Mouse (Mus musculus) T-helper 1 cell (primary cell): ENCODE measurements around the gene Zkscan14.

Experiments
- in situ Hi-C: fragments of 300-600 bp; cut with MboI, MseI; formaldehyde crosslinking; loops from one replicate; pipeline ENCODE4 v1.15.1; 2025; ENCODE audit warnings: high pct_unique_total_duplicates

Gene Zkscan14

DNA sequence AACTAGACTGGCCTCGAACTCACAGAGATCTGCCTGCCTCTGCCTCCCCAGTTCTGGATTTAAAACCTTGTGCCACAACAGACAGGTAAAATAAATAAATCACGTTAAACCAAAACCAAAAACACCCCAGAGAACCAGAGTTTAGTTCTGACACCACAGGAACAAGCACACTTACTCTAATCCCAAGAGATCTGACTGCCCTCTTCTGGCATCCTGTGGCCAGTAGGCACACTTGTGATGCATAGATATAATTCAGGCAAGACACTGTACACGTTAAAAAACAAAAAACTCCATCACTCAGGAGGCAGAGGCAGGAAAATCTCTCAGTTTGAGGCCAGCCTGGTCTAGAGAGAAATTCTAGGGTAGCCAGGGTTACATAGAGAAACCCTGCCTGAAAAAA, 778 bp upstream of the Zkscan14 start:
- in situ Hi-C loops, result no loop called here

DNA sequence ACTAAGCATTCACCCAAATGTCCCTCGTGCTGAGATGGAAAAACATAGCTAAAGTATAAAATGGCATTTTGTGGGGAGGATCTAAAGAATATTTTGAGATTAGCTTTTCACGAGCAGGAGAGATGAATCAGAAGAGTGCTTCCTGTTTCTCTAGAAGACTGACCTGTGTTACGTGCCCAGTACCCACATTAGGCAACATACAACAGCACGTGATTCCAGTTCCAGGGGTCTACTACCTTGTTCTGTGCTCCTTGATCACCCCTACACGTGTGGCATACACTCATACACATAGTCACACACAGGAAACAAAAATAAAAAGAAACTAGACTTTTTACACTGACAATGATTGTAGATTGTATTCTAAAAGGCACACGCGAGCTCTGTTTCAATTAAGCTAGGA, 1.3 kb downstream of the Zkscan14 start:
- in situ Hi-C loops, result no loop called here

DNA sequence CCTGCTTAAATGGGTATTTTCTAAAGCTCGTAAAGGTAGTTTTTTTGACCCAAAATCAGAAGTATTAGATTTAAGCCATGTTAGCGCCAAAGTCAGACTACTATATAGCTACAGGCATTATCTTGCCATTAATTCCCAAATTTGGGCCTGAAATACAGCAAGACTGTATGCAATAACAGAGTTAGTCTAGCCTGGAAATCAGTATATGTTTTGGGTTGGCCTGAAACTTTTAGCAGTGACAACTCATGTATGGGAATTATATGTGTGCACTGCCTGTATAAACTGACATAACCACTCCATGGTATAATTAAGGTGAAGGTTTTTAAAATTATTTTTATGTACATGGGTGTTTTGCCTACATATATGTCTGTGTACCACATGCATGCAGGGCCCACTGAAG, 9.7 kb downstream of the Zkscan14 start, which contains the start of gene Atp5j2:
Gene Atp5j2 (minus strand): TSS at position 101 of the 400 bp plus-strand sequence.
- in situ Hi-C loops, result no loop called here

DNA sequence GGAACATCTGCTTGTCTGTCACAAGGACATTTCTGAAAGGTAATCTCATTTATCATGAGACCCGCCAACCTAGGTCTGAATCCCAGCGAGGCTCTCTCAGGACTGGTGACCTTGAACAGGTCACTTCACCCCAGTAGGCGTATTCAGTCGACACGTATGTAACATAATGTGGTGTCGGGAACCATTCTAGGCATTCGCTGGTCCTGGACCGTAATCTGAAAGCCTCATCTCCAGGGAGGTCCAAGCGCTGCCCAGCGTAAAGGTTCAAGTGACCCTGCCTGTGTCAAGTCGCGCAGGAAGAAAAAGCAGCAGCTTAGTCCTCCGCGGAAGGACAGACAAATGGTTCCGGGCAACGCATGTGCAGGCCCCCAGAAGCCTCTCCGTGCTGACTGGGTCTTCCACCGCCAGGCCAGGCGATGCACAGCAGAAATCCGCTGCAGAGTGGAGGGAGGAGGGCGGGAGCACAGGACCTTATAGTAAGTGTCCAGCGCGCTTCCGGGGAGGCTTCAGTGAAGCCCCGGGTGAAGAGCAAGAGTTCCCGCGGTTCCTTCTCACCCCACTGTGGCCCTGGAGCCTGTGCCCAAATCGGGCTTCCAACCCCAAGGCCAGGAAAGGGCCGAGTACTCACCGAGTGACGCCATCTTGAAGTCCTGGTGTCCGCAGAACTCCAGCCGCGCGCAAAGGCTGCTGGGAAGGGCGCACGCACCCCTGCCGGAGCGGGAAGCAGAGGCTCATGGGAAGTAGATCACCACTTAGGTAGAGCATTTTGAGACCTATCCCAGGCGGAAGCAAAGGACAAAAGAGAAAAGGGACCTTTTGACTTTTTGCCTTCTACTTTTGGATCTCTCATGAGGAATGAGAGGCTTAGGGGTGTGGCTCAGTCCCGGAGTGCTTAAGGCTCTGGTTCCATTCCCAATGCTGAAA, 10.5 kb downstream of the Zkscan14 start:
- in situ Hi-C loops, result no loop called here

DNA sequence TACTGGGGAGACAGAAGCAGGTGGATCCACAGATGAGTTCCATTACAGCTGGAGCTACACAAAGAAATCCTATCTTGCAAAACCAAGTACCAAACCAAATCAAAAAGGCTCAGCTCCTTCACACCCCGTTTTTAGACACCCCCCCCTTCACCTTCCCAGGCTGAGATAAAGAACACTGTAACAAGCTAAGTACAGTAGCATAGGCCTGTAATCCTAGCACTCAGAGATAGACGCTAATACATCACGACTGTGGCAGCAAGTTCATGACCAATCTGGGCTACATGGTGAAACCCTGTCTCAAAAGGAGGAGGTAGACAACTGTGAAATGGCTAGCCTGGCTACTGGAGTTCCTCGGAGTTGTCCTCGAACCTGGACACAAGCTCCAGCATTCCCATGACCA, 11.3 kb downstream of the Zkscan14 start:
- in situ Hi-C loops, result no loop called here

DNA sequence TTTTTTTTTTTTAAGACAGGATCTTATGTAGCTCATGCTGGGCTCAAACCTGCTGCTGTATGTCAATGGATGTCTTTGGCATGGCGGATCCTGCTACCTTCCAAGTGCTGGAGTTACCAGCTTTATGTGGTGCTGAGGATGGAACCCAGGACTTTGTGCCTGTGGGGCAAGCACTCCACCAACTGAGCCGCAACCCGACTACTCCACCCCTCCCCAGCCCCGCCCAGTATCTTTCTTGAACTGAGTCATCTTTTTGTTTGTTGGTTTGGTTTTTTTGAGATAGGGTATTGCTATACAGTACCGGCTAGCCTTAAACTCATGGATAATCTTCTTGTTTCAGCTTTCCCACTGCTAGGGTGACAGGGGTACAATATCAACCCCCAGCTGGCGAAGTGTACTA, 12.3 kb downstream of the Zkscan14 start:
- in situ Hi-C loops, result no loop called here

GRCm38 (mm10) chr5:145185244-145185643, 16.4 kb downstream of the Zkscan14 start:
- in situ Hi-C loops, result no loop called here

DNA sequence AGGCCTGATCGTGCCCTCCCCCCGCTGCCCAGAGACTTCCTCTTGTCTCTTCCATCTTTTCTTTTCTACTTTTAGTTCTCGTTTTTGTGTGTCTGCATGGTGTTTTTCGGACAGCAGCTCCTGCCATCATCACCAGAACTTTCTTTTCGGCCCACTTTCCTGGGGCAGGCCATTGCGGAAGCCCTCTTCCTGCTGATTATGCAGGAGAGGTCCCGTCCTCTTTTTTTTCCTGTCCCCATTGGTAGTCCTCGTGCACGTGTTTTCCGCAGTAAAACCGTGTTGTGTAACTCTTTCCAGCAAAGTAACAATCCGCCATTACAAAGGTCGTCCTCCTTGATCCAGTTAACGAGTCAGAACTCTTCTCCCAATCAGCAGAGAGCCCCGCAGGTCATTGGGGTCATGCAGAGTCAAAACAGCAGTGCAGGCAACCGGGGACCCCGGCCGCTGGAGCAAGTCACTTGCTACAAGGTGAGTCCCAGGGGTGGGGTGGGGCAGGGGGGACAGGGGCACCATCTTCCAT, 23.1 kb downstream of the Zkscan14 start:
- in situ Hi-C loops, result no loop called here

GRCm38 (mm10) chr5:145167306-145167661, 34.4 kb downstream of the Zkscan14 start:
- in situ Hi-C loops, result loop anchor here (10.0 kb wide), 1 partner anchor 1788 kb away; no protein-coding TSS in a partner anchor

DNA sequence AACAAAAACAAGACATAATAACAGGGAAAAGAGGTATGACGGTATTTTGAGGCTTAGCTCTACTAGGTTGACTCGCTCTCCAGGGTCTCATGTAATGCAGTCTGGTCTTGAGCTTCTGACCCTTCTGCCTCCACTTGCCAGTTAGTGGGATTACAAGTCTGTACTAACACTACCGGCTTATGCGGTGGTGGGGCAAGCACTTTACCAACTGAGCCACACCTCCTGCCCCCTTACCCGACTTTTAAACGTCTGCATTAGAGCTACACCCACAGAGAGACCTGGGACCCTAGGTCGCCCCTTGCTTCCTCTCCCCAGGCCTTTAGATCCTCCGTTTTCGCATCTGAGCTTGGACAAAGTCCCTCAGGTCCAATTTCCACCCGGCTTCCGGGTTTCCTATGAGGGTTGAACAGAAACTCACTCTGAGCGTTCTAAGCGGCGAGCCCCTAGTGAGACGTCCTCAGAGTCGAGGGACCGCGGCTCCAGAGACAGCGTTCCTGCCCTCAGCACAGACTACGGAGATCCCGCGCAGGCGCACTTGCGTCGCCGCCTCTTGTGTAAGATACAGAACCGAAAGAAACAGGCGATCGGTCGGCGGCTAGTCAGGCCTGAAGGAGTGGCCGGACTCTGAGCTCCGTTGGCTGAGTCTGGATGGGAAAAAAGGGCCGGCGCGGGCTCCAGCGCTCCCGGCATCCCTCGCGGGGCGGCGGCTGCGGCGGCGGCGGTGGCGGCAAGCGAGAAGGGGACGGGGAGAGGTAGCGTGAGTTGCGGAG, 34.9 kb downstream of the Zkscan14 start, which contains the start of the genes Ptcd1 and Cpsf4:
Gene Ptcd1 (minus strand): TSS at position 573 of the 770 bp plus-strand sequence.
Gene Cpsf4 (plus strand): TSS at position 678 of the 770 bp plus-strand sequence.
- in situ Hi-C loops, result loop anchor here (10.0 kb wide), 1 partner anchor 1788 kb away; no protein-coding TSS in a partner anchor

GRCm38 (mm10) chr5:145165184-145165583, 36.5 kb downstream of the Zkscan14 start:
- in situ Hi-C loops, result loop anchor here (10.0 kb wide), 1 partner anchor 1790 kb away; no protein-coding TSS in a partner anchor

DNA sequence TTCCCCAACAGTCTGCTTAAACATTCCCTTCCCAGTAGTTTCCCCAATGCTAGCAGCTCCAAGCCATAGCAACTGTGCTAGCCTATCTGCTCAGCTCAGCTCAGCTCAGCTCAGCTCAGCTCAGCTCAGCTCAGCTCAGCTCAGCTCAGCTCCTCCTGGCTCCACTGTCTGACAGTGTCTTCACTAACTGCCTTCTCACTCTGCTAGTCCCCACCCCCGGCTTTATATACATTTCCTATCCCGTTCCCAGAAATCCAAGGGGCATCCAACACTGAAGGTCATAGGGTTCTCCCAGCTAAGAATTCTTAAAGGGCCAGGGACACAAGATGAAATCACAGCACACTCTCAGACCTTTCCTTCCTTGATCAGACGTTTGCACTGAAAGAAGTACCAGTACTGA, 37.0 kb downstream of the Zkscan14 start:
- in situ Hi-C loops, result loop anchor here (10.0 kb wide), 1 partner anchor 1790 kb away; no protein-coding TSS in a partner anchor

- in situ Hi-C loops, result loop anchor here (10.0 kb wide), 1 partner anchor 1793 kb away; no protein-coding TSS in a partner anchor
Measured at GRCm38 (mm10) chr5:145161361-145161760, 40.3 kb downstream of the Zkscan14 start.

DNA sequence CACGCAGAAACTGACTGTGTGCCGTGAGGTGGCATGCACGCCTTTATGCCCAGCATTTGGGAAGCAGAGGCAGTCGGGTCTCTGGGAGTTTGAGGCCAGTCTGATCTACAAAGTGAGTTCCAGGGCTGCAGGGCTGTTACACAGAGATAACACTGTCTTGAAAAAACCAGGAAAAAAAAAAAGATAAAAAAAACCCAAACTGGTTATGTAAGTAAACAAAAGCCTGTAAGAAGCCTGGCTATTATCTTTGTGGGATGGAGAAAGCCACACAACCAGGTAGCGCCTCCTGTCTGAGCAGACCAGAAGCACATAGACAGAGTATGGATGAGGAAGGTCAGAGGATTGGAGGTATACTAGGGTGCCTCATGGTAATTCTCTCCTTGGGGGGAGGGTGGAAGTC, 49.0 kb downstream of the Zkscan14 start:
- in situ Hi-C loops, result no loop called here

- in situ Hi-C loops, result no loop called here
Measured at GRCm38 (mm10) chr5:145149294-145149693, 52.4 kb downstream of the Zkscan14 start.

GRCm38 (mm10) chr5:145147748-145148147, 53.9 kb downstream of the Zkscan14 start:
- in situ Hi-C loops, result no loop called here
